Mouse (Mus musculus): ENCODE results near the gene Fam207a.

The Fam207a gene

DNA sequence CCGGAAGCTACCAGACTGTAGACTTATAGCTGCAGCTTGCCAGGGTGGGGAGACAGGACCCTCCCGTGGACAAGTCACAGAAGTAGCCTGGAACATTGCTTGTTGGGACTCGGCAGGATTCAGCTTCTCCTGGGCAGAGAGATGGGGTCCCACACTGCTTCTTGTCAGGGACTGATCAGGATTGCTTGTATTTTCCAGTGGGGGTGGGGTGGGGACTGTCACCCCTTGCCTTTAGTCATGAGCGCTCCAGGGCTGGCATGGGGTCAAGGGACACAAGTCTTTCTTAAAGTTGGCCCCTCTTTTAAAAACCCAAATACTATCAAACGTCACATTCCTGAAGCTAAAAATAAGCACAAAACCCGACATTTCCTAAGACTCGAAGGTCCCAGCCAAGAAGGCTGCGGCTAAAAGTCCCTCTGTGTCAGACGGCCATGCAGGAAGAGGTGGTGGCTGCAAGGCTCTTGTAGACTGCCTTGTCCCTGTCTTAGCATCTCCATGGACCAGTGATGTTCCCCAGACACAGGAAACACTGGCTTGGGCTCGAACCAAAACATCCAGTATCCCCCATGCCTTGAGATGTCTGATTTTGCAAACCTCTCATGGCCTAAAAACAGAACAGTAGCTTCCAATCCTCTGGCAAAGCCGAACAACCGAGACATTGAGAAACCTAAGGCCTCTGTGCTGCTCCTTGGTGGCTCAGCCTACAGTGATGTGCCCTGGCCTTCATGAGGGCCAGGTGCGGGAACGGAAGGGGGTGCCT, 60.2 kb downstream of the Fam207a start:
- no peak for DNase-seq (ENCODE audit: low read depth, low spot score)

DNA sequence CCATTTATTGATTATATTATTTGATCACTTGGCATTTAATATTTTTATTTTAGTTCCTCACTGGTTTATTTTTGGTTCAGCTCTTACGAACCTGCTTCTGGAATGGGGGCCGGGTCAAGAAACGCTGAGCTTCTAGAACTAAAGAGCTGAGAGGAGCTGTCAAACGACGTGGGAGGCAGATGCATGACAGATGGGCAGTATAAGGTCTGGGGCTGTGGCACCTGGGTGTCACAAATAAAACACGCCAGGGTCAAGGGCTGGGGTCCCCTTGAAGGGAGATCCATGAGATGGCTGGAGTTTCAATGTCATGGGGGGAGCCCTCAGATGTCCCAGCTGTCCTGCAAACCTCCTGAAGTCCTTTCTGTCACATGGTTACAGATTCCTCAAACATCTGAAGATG, 60.8 kb downstream of the Fam207a start:
- DNase-seq (ENCODE audit: low read depth, low spot score) = no peak

DNA sequence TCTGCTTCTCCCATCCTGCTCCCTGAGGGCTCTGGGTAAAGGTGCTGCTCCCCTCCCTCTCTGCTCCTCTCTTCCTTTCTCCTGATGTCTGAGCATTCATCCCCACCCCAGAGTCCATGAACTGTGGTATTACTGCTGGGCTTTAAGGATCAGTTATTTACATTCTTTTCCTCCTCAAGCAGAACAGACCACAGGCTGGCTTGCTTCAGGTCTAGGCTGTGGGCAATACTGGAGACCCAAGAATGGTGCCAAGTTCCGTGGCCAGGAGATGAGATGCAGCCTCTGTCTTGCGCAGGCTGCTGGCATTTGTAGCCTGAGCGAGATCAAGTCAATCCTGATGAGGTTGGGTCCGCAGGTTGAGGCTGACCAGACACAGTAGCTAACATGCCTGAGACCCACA, 63.8 kb downstream of the Fam207a start:
- no peak for DNase-seq (ENCODE audit: low read depth, low spot score)

DNA sequence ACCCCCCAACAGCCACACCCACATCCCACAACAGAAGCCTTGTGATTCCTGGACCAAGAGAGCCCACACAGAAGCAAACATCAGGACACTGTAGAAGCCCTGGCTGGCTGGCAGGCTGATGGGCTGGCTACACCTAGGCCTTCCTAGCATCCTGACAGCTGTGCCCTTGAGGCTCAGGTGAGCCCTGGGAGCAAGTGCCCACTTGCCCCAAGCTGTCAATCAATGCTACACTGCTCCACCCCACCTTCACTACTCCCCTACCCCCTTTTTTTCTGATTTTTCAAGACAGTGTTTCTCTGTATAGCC, 65.5 kb downstream of the Fam207a start:
- no peak for DNase-seq (ENCODE audit: low read depth, low spot score)

DNA sequence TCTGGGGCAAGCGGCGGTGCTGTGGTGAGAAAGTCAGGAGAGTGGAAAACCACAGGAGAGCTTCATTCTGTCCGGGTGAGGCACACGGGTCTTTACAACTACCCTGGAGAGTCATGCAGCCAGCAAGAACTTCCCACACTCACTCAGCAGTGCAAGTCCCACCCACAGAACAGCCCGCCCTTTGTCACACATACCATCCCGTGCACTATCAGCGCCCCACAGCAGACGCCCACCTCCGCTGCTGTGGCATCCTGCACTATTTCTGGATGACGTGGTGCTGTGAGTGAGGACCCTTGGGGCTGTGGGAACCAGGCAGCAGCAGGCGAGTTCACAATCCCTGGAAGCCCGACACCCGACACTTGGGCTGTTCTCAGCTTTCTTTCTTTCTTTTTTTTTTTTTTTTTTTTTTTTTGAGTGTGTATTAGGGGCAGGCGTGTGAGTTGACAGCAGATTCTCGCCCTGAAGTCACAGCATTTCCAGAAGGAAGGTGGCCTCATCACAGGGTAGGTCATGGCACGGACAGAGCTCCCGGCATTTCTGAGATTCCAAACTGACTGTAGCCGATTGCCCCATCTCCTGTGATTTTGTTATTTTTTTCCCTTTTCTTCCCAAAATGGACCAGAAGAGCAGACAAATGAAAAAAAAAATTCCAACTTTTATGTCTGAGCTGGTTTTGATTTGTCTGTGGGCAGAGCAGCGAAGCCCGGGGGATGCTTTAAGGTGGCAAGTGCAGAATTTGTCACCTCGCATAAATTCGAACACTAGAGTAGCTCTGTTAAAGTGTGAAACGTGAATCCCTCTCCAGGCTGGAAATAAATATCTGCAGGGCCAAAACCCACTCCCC, 66.0 kb downstream of the Fam207a start:
- DNase-seq (ENCODE audit: low read depth, low spot score) = no peak

DNA sequence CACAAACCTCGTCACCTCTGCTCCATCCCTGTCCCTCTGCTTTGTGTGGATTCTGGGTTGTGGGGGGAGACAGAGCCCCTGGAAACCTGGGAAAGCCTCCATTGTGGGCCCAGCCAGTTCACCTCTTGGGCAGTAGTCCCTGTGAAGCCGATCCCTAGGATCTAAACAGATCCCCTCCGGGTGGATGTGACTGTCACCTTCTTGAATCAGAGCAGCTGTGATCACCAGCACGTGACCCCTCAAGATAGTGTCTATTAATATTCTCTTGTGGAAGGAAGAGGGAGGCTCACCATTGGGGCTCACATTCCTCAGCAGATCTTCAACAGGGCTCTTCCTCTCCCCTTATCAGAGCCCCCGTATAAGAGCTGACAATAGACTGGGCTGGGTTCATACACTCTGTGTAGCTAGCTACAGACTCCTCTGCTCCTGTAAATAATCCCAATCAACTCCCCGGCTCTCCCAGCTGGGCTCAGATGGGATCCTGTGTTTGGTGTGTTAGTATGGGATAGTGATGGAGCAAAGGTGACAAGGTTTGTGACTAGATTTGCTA, 66.8 kb downstream of the Fam207a start:
- DNase-seq (ENCODE audit: low read depth, low spot score) = no peak

GRCm38 (mm10) chr10:77448209-77448608, 67.4 kb downstream of the Fam207a start:
- DNase-seq (ENCODE audit: low read depth, low spot score) = no peak

DNA sequence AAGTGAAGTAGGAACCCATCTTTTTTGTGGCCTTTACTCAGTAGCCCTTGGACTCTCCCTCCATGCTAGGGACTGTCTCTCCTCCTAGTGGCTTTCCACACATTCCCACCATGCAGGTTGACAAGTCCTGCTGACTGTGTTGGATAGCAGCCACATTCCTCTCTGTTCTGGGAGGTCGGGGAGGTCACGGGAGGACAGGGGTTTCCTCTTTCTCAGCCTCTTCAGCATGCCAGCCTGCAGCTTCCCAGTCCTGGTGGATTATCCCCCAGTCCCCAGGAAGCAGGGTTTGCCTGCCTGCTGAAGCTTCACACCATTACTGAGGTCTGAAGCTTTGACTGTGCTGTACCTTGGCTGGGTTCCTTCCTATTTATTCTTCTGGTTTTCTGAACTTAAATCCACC, 67.8 kb downstream of the Fam207a start:
- peak; percentile 25 for DNase-seq (ENCODE audit: low read depth, low spot score)

GRCm38 (mm10) chr10:77442250-77442649, 73.3 kb downstream of the Fam207a start:
- DNase-seq (ENCODE audit: low read depth, low spot score) = peak; percentile 18

GRCm38 (mm10) chr10:77441812-77442211, 73.8 kb downstream of the Fam207a start:
- no peak for DNase-seq (ENCODE audit: low read depth, low spot score)

- DNase-seq (ENCODE audit: low read depth, low spot score) = no peak
Measured at GRCm38 (mm10) chr10:77440841-77441755, 74.5 kb downstream of the Fam207a start.

GRCm38 (mm10) chr10:77440286-77440685, 75.3 kb downstream of the Fam207a start:
- DNase-seq (ENCODE audit: low read depth, low spot score) = no peak

DNA sequence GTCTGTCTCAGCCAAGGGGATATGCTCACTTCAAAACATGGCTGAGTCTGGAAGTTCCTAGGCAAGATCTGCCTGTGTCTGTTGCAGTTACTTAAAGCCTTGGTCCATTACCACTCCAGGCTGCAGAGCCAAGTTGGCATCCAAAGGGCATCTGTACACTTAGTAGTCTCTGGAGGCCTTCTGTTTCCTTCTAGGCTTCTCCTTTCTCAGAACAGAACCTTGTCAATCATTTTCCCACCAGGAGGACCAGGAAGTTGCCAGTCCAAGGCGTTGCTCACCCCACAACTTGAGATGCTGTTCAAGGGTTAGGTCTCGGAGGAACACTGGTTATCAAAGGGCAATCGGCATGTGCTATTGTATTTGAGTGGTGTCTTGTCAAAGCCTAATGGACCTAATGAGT, 76.6 kb downstream of the Fam207a start:
- DNase-seq (ENCODE audit: low read depth, low spot score) = no peak

- no peak for DNase-seq (ENCODE audit: low read depth, low spot score)
Measured at GRCm38 (mm10) chr10:77438021-77438420, 77.6 kb downstream of the Fam207a start.

All from R1 (cell line).